Mouse (Mus musculus) G1E (cell line): ENCODE measurements around the gene Bcdin3d. TPM values are rescaled to one million over a fixed set of nuclear protein-coding genes. Genes with fewer than 3 reads are reported as not detected.

Source experiments
- ATAC-seq: 2 replicates; pipeline ENCODE4 v1.8.0; 2016; ENCODE audit warnings: mild to moderate bottlenecking; ENCODE audit not compliant: insufficient number of reproducible peaks, poor library complexity, low FRiP score, severe bottlenecking; ENCODE audit errors: extremely low read depth
- DNase-seq: peaks from one replicate; pipeline ENCODE4 v3.0.0; 2012; ENCODE audit warnings: low spot score
- H3K27me3 ChIP-seq: 2 replicates; pipeline ENCODE4 v1.6.1; 2012; ENCODE audit warnings: mild to moderate bottlenecking, low read length, inconsistent platforms; ENCODE audit not compliant: insufficient read depth
- H3K36me3 ChIP-seq: replicated peaks from 2 replicates; pipeline ENCODE3; 2012; ENCODE audit warnings: mild to moderate bottlenecking, inconsistent platforms
- H3K4me1 ChIP-seq: 2 replicates; pipeline ENCODE4 v1.6.1; 2012; ENCODE audit warnings: low read depth, low read length, inconsistent platforms, mixed read lengths; ENCODE audit not compliant: insufficient read depth
- H3K4me3 ChIP-seq: 2 replicates; pipeline ENCODE4 v1.5.1; 2012; ENCODE audit warnings: low read depth, mild to moderate bottlenecking, inconsistent platforms, low read length, moderate library complexity, mixed read lengths
- H3K9me3 ChIP-seq: replicated peaks from 2 replicates; pipeline ENCODE4 v1.6.1; 2012; ENCODE audit warnings: inconsistent platforms
- CTCF ChIP-seq: IDR thresholded peaks from 2 replicates; pipeline ENCODE4 v1.5.1; 2012; ENCODE audit warnings: low read depth, low read length, inconsistent platforms, mixed read lengths
- GATA1 ChIP-seq: IDR thresholded peaks from 2 replicates; pipeline ENCODE4 v1.6.1; 2012; ENCODE audit warnings: borderline replicate concordance, low read length, inconsistent platforms, mixed read lengths
- GATA2 ChIP-seq: IDR thresholded peaks from 2 replicates; pipeline ENCODE4 v1.6.1; 2012; ENCODE audit warnings: low read depth, low read length, inconsistent platforms, borderline replicate concordance
- POLR2AphosphoS5 ChIP-seq: IDR thresholded peaks from 2 replicates; pipeline ENCODE4 v1.6.1; 2012; ENCODE audit warnings: low read depth, low read length, inconsistent platforms; ENCODE audit not compliant: insufficient replicate concordance
- TAL1 ChIP-seq: conservative IDR thresholded peaks from 2 replicates; pipeline ENCODE4 v1.6.1; 2012; ENCODE audit warnings: low read depth, low read length, inconsistent platforms, mixed read lengths
- polyA plus RNA-seq: library from polyadenylated mRNA; stranded (reverse); fragments of >175 nt; gene quantifications from 2 replicates; pipeline ENCODE4 v1.2.3, GENCODE M21; 2012
- total RNA-seq, 2 experiments: library from RNA; stranded (forward) in 1 of 2; stranded (reverse) in 1 of 2; fragments of 200-1000 nt in 1 of 2; fragments of >200 nt in 1 of 2; fragmentation: Nextera tagmentation in 1 of 2; gene quantifications; 2 replicates each; pipeline ENCODE4 v1.2.3; 2014 to 2017

Gene Bcdin3d
- total and polyA plus RNA-seq, 3 experiments, result 8.6 to 13.2 (median 10.0) TPM

DNA sequence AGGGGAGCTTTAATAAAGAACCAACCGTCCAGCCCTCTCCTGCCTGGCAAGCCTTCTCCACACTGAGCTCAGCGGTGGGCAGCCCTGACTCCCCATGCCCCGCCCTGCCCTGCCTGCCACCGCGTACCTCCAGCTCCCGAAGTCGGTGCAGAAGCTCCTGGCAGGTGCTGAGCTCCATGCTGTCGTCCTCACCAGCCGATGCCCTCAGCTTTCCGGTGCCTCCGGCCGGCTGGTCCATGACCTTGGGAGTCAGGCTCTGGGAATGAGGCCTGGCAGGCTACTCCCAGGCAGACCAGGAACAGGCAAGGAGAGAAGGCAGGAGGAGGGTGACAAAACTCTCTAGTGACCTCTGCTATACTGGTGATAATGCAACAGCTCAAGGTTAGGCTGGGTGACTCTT lies 40.6 kb downstream of the Bcdin3d start:
- ATAC-seq (no peak), DNase-seq (no peak)
- TF ChIP-seq POLR2AphosphoS5 (no peak), TAL1 (no peak), GATA1 (no peak), CTCF (no peak), GATA2 (no peak)
- H3K9me3 ChIP-seq, result no peaks in the 10 kb centered on the region
- no peak overlapping the region for H3K4me3 ChIP-seq
- peaks cover 41% of the 10 kb centered on the region for H3K36me3 ChIP-seq
- H3K27me3 ChIP-seq, result no peaks in the 10 kb centered on the region; the same call in 1 of the 2 replicates
- H3K4me1 ChIP-seq, result no peaks in the 10 kb centered on the region; the same call in 1 of the 2 replicates

DNA sequence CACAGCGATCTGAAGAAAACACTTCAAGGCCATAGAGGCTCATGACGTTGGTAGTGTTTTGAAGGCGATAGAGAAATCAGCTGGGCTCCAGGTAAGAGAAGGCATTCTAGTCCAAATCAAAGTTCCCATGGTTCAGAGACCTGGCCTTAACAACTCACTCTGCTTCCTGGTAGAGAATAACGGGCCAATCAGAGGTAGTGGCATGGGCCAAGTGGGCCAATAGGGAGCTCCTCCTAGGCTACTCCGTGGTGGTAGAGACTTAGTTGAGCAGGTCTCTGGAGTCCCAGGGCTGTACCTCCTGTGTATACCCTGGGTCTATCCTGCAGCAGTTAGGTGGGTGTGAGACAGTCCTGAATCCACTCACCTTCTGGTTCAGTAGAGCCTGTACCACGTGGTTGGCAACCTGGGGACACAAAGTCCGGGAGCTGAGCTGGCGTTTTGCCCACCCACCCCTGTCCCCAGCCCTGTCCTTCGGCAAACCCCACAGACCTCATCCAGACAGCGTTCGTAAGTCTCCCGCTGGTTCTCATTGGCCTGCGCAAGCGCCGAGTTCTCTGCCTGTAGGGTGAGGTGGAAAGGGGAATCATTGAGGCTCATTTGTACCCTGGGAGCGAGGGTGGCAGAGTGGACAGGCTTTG lies 41.3 kb downstream of the Bcdin3d start:
- no peak for TF ChIP-seq GATA1
- TF ChIP-seq CTCF, result no peak
- TF ChIP-seq TAL1, result no peak
- no peak for TF ChIP-seq POLR2AphosphoS5
- TF ChIP-seq GATA2, result no peak
- ATAC-seq, result no peak
- Histone ChIP-seq H3K4me1 (no peaks in the 10 kb centered on the region; the same call in 1 of the 2 replicates), H3K9me3 (no peaks in the 10 kb centered on the region), H3K4me3 (no peak overlapping the region), H3K36me3 (peaks cover 39% of the 10 kb centered on the region), H3K27me3 (no peaks in the 10 kb centered on the region; the same call in 1 of the 2 replicates)
- DNase-seq, result no peak

DNA sequence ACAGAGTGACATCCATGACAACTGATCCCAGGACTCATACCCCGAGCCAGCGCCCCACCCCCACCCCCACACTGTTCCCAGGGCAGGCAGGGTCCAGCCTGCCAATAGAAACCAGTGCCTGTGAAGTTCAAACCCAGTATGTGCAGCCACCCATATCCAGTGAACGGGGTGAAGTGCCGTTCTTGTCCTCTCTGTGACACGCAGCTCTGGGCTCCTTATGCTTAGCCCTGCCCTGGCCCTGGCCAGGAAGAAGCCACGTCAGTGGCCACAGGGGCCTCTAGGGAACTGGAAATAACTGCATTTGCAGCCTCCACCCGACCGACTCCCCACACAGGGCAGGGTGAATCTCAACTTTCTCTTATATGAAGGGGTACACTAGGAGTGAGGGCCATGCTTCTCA lies 42.6 kb downstream of the Bcdin3d start:
- no peak for ATAC-seq
- no peak for TF ChIP-seq CTCF
- no peaks in the 10 kb centered on the region; the same call in 1 of the 2 replicates for H3K27me3 ChIP-seq
- H3K36me3 ChIP-seq, result peaks cover 47% of the 10 kb centered on the region
- H3K4me3 ChIP-seq, result no peak overlapping the region
- H3K9me3 ChIP-seq, result no peaks in the 10 kb centered on the region
- no peak for DNase-seq
- H3K4me1 ChIP-seq, result no peaks in the 10 kb centered on the region; the same call in 1 of the 2 replicates

DNA sequence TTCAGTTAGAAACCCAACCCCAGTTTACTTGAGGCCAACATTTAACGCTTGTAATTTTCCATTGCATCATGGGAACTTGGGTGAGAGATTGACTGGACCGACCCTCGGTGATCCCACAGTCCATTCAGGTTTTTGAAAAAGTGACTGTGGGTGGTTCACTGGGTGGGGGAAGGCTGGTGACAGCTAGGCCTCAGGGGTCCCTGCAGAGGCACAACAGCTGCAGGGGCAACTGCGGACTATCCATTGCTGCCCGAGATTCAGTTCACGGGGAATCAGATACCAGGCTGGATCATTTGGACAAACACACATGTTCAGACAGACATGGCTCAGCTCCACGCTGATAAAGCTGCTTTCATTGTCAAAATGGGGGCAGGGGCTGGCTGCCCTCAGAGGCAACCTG lies 43.0 kb downstream of the Bcdin3d start:
- Histone ChIP-seq H3K4me1 (no peaks in the 10 kb centered on the region; the same call in 1 of the 2 replicates), H3K9me3 (no peaks in the 10 kb centered on the region), H3K36me3 (peaks cover 47% of the 10 kb centered on the region), H3K27me3 (no peaks in the 10 kb centered on the region; the same call in 1 of the 2 replicates), H3K4me3 (no peak overlapping the region)
- no peak for TF ChIP-seq GATA1
- TF ChIP-seq TAL1, result no peak
- TF ChIP-seq GATA2, result no peak
- ATAC-seq, result no peak
- no peak for DNase-seq

DNA sequence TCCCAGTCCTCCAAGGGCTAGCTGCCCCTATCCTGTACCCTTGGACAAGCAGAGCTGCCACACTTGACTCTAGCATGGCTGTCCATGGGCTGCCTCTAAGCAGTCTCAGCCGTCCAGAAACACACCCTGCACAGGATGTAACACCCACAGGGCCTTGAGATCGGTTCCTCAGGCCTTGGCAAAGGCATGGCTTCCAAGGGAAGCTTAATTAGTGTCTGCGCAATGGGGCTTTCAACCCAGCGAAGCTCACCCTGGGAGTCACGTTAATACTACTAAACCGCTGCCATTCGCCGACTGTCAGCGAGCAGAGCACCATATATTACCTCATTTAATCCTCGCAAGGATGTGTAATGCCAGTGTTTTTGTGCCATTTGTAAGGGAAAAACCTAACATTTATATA lies 43.5 kb downstream of the Bcdin3d start:
- Histone ChIP-seq H3K4me1 (no peaks in the 10 kb centered on the region; the same call in 1 of the 2 replicates), H3K27me3 (no peaks in the 10 kb centered on the region), H3K36me3 (peaks cover 49% of the 10 kb centered on the region), H3K9me3 (no peaks in the 10 kb centered on the region), H3K4me3 (no peak overlapping the region)
- TF ChIP-seq TAL1 (no peak), CTCF (no peak), GATA1 (no peak)
- ATAC-seq (no peak), DNase-seq (no peak)

DNA sequence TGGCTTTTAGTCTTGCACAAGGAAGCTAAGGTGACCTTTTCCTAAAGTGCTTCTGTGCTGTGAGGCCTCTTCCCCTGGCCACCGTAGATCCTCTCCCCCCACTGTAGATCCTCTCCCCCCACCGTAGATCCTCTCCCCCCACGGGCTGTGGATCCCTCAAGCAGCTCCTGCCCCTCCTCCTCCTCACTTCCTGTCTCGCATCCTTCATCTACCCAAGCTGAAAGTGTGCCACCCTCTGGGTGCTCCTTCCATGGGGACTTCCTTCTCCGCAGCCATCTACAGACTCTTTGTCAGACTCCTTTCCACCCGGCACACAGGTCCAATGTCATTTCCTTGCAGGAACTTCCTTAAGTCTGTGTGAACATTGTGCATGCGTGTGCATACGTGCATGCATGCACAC lies 44.1 kb downstream of the Bcdin3d start:
- peaks cover 49% of the 10 kb centered on the region for H3K36me3 ChIP-seq
- no peak for ATAC-seq
- DNase-seq, result no peak
- no peak for TF ChIP-seq GATA2
- no peak for TF ChIP-seq GATA1
- no peak for TF ChIP-seq POLR2AphosphoS5
- no peak for TF ChIP-seq CTCF
- no peak for TF ChIP-seq TAL1
- H3K4me1 ChIP-seq, result no peaks in the 10 kb centered on the region; the same call in 1 of the 2 replicates
- H3K4me3 ChIP-seq, result no peak overlapping the region
- no peaks in the 10 kb centered on the region for H3K27me3 ChIP-seq
- H3K9me3 ChIP-seq, result no peaks in the 10 kb centered on the region
